Mouse (Mus musculus) kidney, adult 11 months (tissue): ENCODE results near the gene Pga5.

Source experiments
- DNase-seq: peaks from one replicate; pipeline ENCODE4 v3.0.0; 2022

The Pga5 gene

GRCm38 (mm10) chr19:10662665-10663064, 15.2 kb downstream of the Pga5 start:
- DNase-seq: no peak

- no peak for DNase-seq
These were observed 16.0 kb downstream of the Pga5 start for GRCm38 (mm10) chr19:10661919-10662318.

GRCm38 (mm10) chr19:10661373-10661772, 16.5 kb downstream of the Pga5 start:
- no peak for DNase-seq

GRCm38 (mm10) chr19:10658406-10658805, 19.5 kb downstream of the Pga5 start:
- no peak for DNase-seq

GRCm38 (mm10) chr19:10657742-10658141, 20.1 kb downstream of the Pga5 start:
- DNase-seq: peak; percentile 54

- no peak for DNase-seq
These were observed 21.8 kb downstream of the Pga5 start for GRCm38 (mm10) chr19:10656058-10656457.

GRCm38 (mm10) chr19:10648156-10648555, 29.7 kb downstream of the Pga5 start:
- DNase-seq: no peak

- no peak for DNase-seq
These were observed 32.3 kb downstream of the Pga5 start for GRCm38 (mm10) chr19:10645616-10646015.

- no peak for DNase-seq
These were observed 37.1 kb downstream of the Pga5 start for GRCm38 (mm10) chr19:10640589-10641378.

- DNase-seq: no peak
These were observed 37.8 kb downstream of the Pga5 start for GRCm38 (mm10) chr19:10640080-10640479.

GRCm38 (mm10) chr19:10637840-10638239, 40.0 kb downstream of the Pga5 start:
- DNase-seq: no peak

- peak; percentile 75 for DNase-seq
These were observed 43.0 kb downstream of the Pga5 start for GRCm38 (mm10) chr19:10634872-10635318.

GRCm38 (mm10) chr19:10634106-10634871, 43.6 kb downstream of the Pga5 start, which contains the start of gene Vwce:
Gene Vwce (plus strand): TSS chr19:10634213.
- peak; percentile 49 for DNase-seq
